Mouse (Mus musculus) heart, embryonic 11.5 days (tissue): ENCODE measurements around the gene Vmn1r42. TPM values are rescaled to one million over a fixed set of nuclear protein-coding genes. Genes with fewer than 3 reads are reported as not detected.

Source experiments
- ATAC-seq: fragments of 200-750 bp; cut with Nextera tagmentation; replicated peaks from 2 replicates; pipeline ENCODE4 v1.8.0; 2017; ENCODE audit warnings: moderate library complexity; ENCODE audit not compliant: insufficient number of reproducible peaks, low FRiP score, low TSS enrichment
- H3K27ac ChIP-seq: fragments of 300-500 bp; sonication (generic); 2 replicates; pipeline ENCODE4 v1.5.1; 2014; ENCODE audit warnings: mild to moderate bottlenecking, low read depth, low read length
- H3K27me3 ChIP-seq: fragments of 300-500 bp; sonication (generic); 2 replicates; pipeline ENCODE4 v1.6.1; 2014; ENCODE audit warnings: mild to moderate bottlenecking, low read length, mixed read lengths; ENCODE audit not compliant: control insufficient read depth, insufficient read depth
- H3K36me3 ChIP-seq: fragments of 300-500 bp; sonication (generic); 2 replicates; pipeline ENCODE4 v1.6.1; 2014; ENCODE audit warnings: mild to moderate bottlenecking, low read length, moderate library complexity, mixed read lengths; ENCODE audit not compliant: control insufficient read depth, insufficient read depth
- H3K4me1 ChIP-seq: fragments of 300-500 bp; sonication (generic); 2 replicates; pipeline ENCODE4 v1.6.1; 2014; ENCODE audit warnings: low read length; ENCODE audit not compliant: control insufficient read depth, insufficient read depth
- H3K4me2 ChIP-seq: fragments of 300-500 bp; sonication (generic); 2 replicates; pipeline ENCODE4 v1.6.1; 2014; ENCODE audit warnings: mild to moderate bottlenecking, moderate library complexity
- H3K4me3 ChIP-seq: fragments of 300-500 bp; sonication (generic); 2 replicates; pipeline ENCODE4 v1.5.1; 2014; ENCODE audit warnings: low read depth, low read length
- H3K9ac ChIP-seq: fragments of 300-500 bp; sonication (generic); 2 replicates; pipeline ENCODE4 v1.6.1; 2014; ENCODE audit warnings: mild to moderate bottlenecking, low read depth, low read length, moderate library complexity
- H3K9me3 ChIP-seq: fragments of 300-500 bp; sonication (generic); replicated peaks from 2 replicates; pipeline ENCODE4 v1.6.1; 2016; ENCODE audit warnings: low read length; ENCODE audit not compliant: control insufficient read depth
- WGBS: fragments of 180-500 bp; shearing (Covaris S2); extraction: QIAGEN DNeasy Blood & Tissue Kit; methylation state at CpG from one replicate; pipeline ENCODE4 v1.1.7; 2014; ENCODE audit not compliant: insufficient replicate concordance; 5-methylcytosine and 5-hydroxymethylcytosine counted together
- polyA plus RNA-seq: library from polyadenylated mRNA; unstranded; fragments of >200 nt; fragmentation: Nextera tagmentation; extraction: Ambion mirVana; gene quantifications from 2 replicates; pipeline ENCODE4 v1.2.1, GENCODE M21; 2014

The Vmn1r42 gene
- polyA plus RNA-seq, 1 experiment from 2014 or later, result not detected

DNA sequence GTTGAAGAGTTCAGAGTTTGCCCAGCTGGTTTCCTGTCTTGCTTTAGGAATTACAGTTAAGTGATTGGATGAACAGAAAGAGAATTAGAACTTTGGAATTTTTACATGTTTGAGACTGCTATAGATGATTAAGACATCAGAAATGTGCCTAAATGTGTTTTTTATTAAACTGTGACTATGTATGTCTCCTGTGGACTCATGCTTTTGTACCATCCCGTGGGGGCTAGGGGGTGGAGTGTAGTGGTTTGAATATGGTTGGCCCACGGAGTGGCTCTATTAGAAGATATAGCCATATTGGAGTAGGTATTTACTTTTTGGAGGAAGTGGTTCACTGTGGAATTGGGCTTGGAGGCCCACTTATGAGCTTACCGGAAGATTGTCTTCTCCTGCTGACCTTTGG, 18.7 kb downstream of the Vmn1r42 start:
- ATAC-seq, result no peak
- Histone ChIP-seq H3K4me1 (no peaks in the 10 kb centered on the region), H3K4me3 (no peak overlapping the region), H3K9ac (no peak overlapping the region), H3K9me3 (peaks cover 8% of the 10 kb centered on the region), H3K36me3 (no peaks in the 10 kb centered on the region), H3K27ac (no peak overlapping the region), H3K4me2 (no peak overlapping the region), H3K27me3 (no peaks in the 10 kb centered on the region)
- 75% methylated on average over 3 of the region's 3 CpGs for WGBS

Other genes starting within 250 kb of the Vmn1r42 start
- gene Txnrd3, start 232.4 kb downstream of the Vmn1r42 start, polyA plus RNA-seq, result 8.7 and 10.4 TPM in 2 replicates
- not detected in 2 replicates for gene Vmn1r40, start 168.9 kb downstream of the Vmn1r42 start, polyA plus RNA-seq
- not detected in 2 replicates for gene Vmn1r41, start 135.6 kb downstream of the Vmn1r42 start, polyA plus RNA-seq
- gene Vmn1r43, start within 50 bp of the Vmn1r42 start, polyA plus RNA-seq, result not detected in 2 replicates
- gene Vmn1r44, start 7.2 kb upstream of the Vmn1r42 start, polyA plus RNA-seq, result not detected in 2 replicates
- gene Vmn1r45, start 64.2 kb upstream of the Vmn1r42 start, polyA plus RNA-seq, result not detected in 2 replicates
- not detected in 2 replicates for gene Vmn1r46, start 92.9 kb upstream of the Vmn1r42 start, polyA plus RNA-seq
- not detected in 2 replicates for gene Vmn1r47, start 139.7 kb upstream of the Vmn1r42 start, polyA plus RNA-seq
- not detected in 2 replicates for gene Vmn1r48, start 160.4 kb upstream of the Vmn1r42 start, polyA plus RNA-seq
- gene Vmn1r49, start 202.1 kb upstream of the Vmn1r42 start, polyA plus RNA-seq, result not detected in 2 replicates
- gene Vmn1r50, start 225.0 kb upstream of the Vmn1r42 start, polyA plus RNA-seq, result not detected in 2 replicates
- not detected in 2 replicates for gene Vmn1r51, start 246.2 kb upstream of the Vmn1r42 start, polyA plus RNA-seq